In genomic region chr17:78086963-78087362, GRCm38 (mm10) we compare ENCODE assay signal across 18 mouse cellular contexts.
DNase-seq lines count a peak whose midpoint lies in the region; ATAC-seq lines count a peak whose summit lies in the region.
"Had no signal": no experiment of that assay in that cellular context is flagged by ENCODE, and none has a peak within 500 bp of the region (broad histone marks: within the 10 kb centered on the region; RNA-seq: fewer than 3 reads in every experiment).

No protein-coding gene starts in this region.

- peak; percentile 97 for ATAC-seq in common myeloid progenitor, adult 5-6 weeks (replicated peaks; ENCODE audit: low read depth, poor library complexity, severe bottlenecking)
- peak; percentile 44; the same call in 1 of the 2 replicates for ATAC-seq in neutrophil, adult 5-6 weeks (ENCODE audit: extremely low read depth, insufficient number of reproducible peaks, low FRiP score, poor library complexity, severe bottlenecking)
- ATAC-seq in megakaryocyte-erythroid progenitor cell, adult 5-6 weeks (replicated peaks; ENCODE audit: low FRiP score, low TSS enrichment, poor library complexity, severe bottlenecking), result no peak
- ATAC-seq: forebrain, embryonic 16.5 days; hindbrain, embryonic 16.5 days; midbrain, embryonic 13.5 days had no signal

- DNase-seq in spleen, postnatal 36 days (ENCODE audit: low spot score in 2 of 2), result peak; percentile 3 to 18
- no peak for DNase-seq in spleen, postnatal 14 days (ENCODE audit: low spot score in 2 of 2)
- DNase-seq in adrenal gland, postnatal 4 days (ENCODE audit: low spot score in 2 of 2), result no peak
- DNase-seq in right cerebral cortex, postnatal 10 days (ENCODE audit: low spot score in 2 of 2), result no peak
- no peak for DNase-seq in embryo, embryonic 10 days (ENCODE audit: low spot score)
- DNase-seq: cerebellum, adult 2 months; heart, adult 2 months; heart, postnatal 10 days; kidney, adult 2 months; kidney, postnatal 4 days; layer of hippocampus, postnatal 36 days; lung, postnatal 14 days had no signal

Comparison
In these comparisons a context has a peak if more than half of its experiments do, and no peak if none do; other contexts are left out.
1. DNase-seq: peak in spleen, postnatal 36 days (2 of 2); none in spleen, postnatal 14 days (0 of 2), adrenal gland, postnatal 4 days (0 of 2), right cerebral cortex, postnatal 10 days (0 of 2) and embryo, embryonic 10 days (single experiment).